Mouse (Mus musculus) layer of hippocampus, postnatal 10 days (tissue): ENCODE results near the gene Nr6a1. TPM values are rescaled to one million over a fixed set of nuclear protein-coding genes. Genes with fewer than 3 reads are reported as not detected.

Experiments
- DNase-seq, 2 experiments: peaks; one replicate each; pipeline ENCODE4 v3.0.0; 2021; ENCODE audit warnings: low spot score in 2 of 2
- long read RNA-seq: library from polyadenylated mRNA; stranded (forward); transcript quantifications from one replicate; pipeline ENCODE4 v2.0.0, GENCODE M21; 2023
- total RNA-seq, 2 experiments: library from RNA; stranded (reverse); gene quantifications; 2 replicates each; pipeline ENCODE4 v1.2.3; 2021

Nr6a1 gene
- total RNA-seq: 1 to 10 TPM; 3.8 to 4.2 TPM
- long read RNA-seq, partial matches to known transcripts: 0 of 6 reads
- long read RNA-seq, other reads (novel, unspliced or antisense): 6 of 6 reads

DNA sequence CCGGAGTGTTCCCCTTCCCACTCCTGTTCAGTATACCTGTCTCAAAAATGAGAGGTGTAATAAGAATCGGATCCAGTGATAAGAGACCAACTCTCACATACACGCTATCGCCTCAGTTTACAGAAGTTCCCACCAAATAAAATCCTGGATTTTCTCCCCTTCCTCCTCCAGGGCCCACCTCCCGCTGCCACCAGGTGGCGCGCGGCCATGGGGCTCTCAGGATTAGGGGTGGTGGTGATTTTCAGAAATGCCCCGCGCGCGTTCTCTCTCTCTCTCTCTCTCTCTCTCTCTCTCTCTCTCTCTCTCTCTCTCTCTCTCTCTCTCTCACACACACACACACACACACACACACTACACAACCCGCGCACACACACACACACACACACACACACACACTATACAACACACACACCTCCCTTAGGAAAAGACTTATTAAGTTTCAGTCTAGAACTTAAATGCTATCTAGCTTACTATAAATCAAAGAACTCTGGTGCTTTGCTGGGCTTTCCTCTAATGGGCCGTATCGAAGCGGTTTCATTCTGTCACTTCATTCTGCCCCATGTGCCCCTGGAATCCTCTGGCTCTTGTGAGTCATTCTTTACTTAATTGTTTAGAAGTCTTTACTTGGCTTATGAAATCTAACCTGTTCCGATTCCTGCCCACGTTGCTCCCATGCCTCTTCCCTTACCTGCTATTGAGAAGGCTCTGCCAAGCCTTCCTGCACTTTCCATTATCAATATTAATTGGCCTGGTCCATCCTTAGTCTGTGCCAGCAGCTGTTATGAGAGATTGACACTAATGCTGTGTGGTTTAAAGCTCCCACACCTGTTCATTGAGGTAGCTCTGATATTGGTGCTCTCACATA lies at the start of gene Nr6a1:
Gene Nr6a1, minus strand, starts transcription at position 574 of the 865 bp plus-strand sequence.
- DNase-seq: peak; percentile 76 to 83

DNA sequence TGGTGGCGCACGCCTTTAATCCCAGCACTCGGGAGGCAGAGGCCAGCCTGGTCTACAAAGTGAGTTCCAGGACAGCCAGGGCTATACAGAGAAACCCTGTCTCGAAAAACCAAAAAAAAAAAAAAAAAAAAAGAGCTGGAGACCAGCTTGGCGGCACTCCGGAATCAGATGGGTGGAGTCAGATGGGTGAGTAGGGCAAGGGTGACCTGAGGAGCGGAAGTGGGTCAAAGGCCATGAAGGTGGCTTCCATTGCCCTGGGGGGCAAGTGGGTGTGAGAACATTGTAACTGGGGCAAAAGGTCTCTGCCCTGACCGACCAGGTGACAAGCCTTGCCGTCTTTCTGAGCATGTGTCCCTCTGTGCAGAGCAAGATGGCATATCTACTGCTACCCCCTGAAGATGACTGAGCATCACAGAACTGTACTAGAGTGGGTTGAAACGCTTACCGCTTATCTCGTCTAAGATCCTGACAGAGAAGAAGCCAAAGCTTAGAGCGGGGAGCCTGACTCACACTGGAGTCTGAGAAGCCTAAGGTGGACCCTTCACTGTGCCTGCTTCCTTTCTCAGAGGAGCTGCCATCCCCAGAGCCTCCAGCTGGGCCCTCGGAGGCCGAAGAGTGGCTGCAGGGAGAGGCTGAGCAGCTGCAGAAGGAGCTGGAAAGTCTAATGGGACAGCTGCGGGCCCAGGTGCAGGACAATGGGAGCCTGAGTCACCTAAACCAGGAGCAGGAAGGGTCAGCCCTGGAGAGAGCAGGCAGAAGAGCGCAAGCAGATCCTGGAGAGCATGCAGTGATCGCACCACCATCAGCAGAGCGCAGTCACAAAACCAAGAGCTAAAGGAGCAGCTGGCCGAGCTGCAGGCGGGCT lies 48.7 kb upstream of the Nr6a1 start:
- no peak for DNase-seq

DNA sequence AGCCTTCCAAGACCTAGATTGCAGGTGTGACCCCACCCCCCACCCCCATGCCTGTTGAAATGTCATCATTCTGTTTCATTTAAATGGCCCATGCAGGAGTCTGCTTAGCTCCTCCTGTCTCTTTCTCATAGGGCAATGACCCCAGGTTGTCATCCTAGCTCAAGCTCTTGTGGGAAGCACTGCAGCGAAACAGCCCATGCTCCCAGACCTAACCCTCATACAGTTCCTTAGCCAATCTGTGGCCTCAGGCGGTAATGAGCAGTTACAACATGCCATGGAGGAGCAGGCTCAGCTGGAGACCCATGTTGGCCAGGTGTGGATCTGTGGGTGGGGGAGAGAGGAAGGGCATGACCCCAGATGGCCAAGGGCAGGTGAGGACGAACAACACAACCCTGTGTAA lies 47.7 kb upstream of the Nr6a1 start:
- DNase-seq: no peak

DNA sequence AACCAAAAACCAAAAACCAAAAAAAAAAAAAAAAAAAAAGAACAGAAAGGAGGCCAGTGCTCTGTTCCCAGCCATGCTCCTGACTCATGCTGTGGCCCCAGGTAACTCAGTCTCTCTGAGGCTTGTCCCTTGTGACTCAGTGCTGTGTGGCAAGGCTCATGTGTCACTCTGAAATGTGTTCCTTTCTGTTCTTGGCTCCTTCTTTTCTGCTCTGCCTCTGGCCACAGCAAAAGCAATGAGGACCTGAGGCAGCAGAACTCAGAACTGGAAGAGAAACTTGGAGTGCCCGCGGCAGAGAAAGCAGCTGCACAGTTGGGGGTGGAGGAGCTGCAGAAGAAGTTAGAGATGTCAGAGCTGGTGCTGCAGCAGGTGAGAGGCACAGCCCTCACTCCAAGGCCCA lies 46.7 kb upstream of the Nr6a1 start:
- no peak for DNase-seq

DNA sequence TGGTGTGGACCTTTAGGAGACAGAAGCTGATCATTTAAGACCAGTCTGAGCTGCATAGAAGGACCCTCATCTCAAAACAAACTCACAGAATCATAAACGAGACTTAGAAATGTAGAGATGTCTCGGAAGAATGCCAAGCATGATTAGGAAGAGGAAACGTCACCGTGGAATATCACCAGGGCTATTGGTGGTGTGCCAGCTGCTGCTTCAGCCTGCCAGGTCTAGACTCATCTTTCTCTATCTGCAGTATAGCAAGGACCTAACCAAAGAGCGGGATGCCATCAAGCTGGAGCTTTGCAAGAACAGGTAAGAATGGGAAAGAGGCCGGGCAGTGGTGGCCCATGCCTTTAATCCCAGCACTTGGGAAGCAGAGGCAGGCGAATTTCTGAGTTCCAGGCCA lies 46.2 kb upstream of the Nr6a1 start:
- DNase-seq: no peak

DNA sequence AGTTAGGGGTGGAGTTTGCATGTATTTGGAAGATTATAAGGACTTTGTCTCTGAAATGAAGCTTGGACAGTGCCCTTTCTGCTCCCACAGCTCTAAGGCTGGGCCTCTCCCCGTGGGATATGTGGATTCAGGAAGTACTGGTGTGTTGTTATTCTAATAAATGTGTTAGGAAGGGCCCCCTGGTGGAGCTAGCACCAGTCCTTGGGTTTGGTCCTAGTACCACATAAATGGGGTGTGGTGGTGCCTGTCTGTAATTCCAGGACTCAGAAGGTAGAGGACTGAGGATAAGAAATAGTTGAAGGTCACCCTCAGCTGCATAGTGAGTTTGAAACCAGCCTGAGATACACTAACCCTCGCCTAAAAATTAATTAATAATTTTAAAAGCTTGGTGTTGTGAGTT lies 45.7 kb upstream of the Nr6a1 start:
- DNase-seq: no peak

GRCm38 (mm10) chr2:38970057-38970456 lies 42.6 kb upstream of the Nr6a1 start:
- DNase-seq: no peak

- no peak for DNase-seq
These were observed 42.2 kb upstream of the Nr6a1 start for GRCm38 (mm10) chr2:38969650-38970049.

- no peak for DNase-seq
These were observed 36.7 kb upstream of the Nr6a1 start for GRCm38 (mm10) chr2:38964198-38964597.

DNA sequence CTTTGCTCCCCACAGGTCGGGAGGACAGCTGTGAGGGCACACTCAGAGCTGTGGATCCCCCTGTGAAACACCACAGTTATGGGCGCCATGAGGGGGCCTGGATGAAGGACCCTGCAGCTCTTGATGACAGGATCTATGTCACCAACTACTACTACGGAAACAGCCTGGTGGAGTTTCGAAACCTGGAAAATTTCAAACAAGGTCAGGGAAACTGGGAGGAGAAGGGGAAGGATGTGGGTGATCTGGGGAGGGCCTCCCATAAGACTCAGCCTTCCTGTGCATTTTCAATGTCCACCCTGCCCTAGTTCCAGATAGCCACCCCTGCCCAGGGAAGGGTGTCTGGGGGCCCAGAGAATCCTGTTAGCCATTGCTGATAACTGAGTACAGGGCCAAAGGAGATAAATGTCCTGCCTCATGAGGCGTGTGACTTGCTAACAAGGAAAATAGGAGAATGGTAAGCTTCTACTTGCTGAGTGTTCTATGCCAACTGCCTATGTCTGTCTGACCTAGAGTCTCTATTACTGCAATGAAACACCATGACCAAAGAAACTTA lies 30.3 kb upstream of the Nr6a1 start:
- no peak for DNase-seq

DNA sequence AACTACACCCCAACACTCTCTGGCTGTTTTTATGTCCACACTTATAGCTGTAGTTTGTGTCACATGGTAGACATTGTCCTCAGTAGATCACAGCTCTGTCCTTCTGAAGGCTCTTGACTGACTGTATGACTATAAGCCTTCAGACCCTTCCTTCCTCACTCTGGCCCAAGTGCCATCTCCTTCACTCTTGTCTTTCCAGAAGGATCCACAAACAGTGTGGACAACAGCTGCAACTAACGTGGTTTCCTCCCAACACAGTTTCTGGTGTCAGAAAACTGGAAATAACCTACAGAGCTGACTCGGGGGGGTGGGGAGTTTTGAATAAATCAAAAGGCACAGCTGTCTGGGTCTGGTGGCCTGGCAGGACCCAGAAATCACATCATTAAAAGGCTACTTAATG lies 28.6 kb upstream of the Nr6a1 start:
- no peak for DNase-seq

GRCm38 (mm10) chr2:38953152-38953883 lies 25.8 kb upstream of the Nr6a1 start:
- peak; percentile 71 to 76 for DNase-seq

DNA sequence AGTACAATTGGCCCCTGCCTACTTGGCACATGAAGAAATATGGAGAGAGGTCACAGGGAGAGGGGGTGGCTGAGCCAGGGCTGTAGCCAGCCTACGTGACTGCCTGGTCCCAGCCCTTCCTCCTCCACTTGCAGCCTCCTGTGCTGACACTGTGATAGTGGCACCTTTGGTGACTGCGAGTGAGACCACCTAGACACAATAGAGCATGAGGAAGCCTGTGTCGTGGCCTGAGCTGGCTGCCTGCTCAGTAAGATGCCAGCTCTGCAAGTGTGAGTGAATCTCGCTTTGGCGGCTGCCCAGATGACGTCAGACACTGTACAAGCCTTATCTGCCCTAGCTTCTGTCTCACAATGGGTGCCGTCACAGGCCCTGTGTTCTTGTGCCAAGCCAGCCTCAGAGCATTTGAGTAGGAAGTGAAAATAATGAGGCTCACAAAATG lies 22.8 kb upstream of the Nr6a1 start:
- DNase-seq: peak; percentile 78

GRCm38 (mm10) chr2:38947566-38947965 lies 20.1 kb upstream of the Nr6a1 start:
- DNase-seq: no peak

DNA sequence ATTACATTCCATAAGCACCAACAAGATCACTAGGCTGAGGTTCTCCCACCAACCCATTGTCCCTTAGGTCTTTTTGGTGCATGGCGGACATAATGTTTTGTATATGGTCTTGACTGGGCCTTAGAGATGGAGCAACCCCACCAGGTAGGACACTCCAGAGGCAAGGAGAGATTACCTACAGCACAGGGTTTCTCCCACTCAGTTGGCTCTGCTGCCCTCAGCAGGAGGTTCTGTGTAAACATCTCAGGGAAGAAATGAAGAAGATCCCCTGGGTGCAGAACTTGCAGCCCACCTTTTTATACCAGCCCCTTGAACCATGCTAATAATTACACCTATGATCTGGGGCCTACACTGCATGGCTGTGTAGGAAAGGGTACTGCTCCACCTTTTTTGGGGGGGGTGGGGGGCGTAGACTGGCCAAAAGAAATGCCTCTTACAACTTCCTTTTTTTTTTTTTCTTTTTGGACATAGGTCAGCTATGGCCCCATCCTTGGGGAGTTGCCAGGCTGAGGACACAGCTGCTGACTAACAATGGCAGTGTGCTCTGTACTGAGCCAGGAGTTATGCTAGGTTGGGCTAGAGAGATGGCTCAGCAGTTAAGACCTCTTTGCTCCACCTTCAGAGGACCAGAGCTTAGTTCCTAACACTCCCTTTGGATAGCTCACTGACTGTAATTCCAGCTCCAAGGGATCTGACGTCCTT lies 17.1 kb upstream of the Nr6a1 start:
- no peak for DNase-seq

DNA sequence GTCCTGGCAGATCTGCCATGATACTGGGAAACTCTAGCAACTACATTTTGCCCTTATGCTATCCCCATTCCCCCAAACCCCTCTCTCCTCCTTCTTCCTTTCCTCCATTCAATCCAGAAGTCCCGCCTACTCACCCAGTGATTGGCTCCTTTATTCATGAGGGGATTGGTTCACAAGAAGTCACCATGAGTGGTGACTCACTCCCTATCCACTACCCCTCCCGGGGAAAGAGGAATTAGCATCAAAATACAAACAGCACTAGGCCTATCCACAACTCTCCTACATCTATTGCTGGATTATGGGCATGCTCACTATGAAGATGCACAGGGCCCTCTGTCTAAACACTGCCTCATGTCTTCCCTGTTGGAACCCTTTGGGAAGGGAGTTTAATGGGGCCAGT lies 16.5 kb upstream of the Nr6a1 start:
- no peak for DNase-seq

DNA sequence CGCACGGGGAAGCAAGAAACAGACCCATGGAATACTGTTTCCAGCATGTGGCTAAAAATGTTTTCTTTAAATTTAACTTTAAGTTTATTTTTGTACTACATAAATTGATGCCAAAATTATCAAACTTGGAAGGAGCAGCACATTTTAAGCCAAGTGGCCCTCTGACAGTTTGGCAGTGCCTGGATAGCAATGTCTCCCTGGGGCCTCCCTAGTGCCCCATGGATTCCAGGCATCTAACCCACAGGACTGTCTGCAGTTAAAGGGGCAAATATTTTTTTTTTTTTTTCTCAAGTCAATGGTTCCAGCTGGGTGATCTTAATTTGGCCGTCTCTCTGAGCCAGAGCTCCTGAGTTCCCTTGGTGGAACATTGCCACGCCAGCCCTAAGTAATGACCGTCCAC lies 15.7 kb upstream of the Nr6a1 start:
- DNase-seq: no peak

DNA sequence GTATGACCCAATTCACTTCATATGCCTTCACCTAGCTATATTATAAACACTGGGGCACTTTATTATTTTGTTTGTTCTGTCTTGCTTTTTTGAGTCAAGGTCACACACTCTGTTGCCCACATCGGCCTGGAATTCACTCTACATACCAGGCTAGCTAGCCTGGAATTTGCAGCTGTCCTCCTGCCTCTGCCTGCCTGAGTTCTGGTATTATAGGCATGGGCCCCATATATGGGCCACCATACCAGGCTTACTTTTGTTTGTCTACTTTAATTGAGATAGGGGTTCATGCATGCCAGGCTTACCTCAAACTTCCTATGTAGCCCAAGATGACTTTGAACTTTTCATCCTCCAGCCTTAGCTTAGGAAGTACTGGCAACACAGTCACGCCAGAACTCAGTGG lies 14.4 kb upstream of the Nr6a1 start:
- DNase-seq: no peak

DNA sequence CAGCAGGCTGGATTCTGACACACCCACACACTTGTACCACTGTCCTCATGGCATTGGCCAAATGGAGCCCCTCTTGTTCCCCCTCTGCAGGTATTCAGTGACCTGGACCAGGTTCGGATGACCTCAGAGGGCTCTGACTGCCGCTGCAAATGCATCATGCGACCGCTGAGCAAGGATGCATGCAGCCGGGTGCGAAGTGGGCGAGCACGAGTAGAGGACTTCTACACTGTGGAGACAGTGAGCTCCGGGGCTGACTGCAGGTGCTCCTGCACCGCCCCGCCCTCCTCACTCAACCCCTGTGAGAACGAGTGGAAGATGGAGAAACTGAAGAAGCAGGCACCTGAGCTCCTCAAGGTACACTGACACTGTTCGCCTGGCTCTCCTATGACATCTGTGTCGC lies 13.9 kb upstream of the Nr6a1 start:
- DNase-seq: no peak

GRCm38 (mm10) chr2:38939047-38939446 lies 11.6 kb upstream of the Nr6a1 start:
- DNase-seq: no peak
